Comparison of ENCODE assay signal across 8 mouse cellular contexts in the genomic region with DNA sequence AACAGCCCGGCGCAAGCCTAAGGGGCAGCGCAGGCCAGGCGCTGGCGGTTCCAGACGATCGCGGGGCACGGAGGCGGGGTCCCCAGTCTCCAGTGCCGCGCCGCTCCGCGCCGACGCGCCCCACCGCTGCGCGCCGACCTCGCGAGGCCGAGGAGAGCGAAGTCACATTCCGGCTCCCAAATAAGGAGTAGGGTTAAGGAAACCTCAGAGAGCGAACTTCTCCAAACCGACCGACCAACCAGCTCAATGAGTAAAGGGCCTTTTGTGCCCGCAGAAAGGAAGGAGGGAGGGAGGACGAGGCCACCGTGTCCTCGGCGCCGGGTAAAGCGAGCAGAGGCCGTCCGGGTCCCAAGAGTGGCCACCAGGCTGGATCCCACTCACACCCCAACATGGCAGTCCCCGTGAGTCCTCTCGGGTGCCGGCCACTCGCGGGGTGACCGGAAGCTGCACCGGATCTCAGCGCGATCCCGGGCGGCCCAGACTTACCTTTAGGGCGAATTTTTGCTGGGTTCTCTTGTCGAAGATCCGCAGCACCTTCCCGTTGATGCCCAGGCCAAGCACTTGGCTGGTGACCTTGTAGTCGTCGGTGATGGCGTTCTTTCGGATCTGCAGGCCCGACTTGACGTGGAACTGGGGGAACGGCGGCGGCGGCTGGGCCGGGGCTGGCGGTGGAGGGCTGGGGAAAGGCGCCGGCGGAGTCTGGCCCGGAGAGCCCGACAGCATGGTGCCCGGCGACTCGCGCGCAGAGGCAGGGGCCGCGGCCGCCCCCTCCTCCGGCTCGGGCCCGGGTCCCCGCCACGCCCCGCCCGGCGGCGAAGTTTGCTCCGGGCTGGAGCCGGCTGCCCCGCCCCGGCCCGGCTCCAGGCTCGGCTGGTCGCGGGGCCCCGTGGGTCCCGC. TPM values are rescaled to one million over a fixed set of nuclear protein-coding genes. Genes with fewer than 3 reads are reported as not detected.
DNase-seq lines count a peak whose midpoint lies in the region; ATAC-seq and TF ChIP-seq lines count a peak whose summit lies in the region.

No protein-coding gene starts in this region.

- H3K9ac ChIP-seq in forebrain, embryonic 12.5 days, result peak overlapping the region; percentile 93

- no peak for DNase-seq in cerebellum, adult 11-12 months
- peak; percentile 58 for DNase-seq in brain, adult 2 months (ENCODE audit: low read depth, low spot score)
- peak; percentile 64 to 77 for DNase-seq in heart, postnatal 36 days
- DNase-seq in left cerebral cortex, postnatal 14 days (ENCODE audit: low spot score in 2 of 2), result peak; percentile 44 to 57

- peak overlapping the region; percentile 85 for H3K27ac ChIP-seq in forebrain, embryonic 12.5 days
- H3K27ac ChIP-seq in small intestine, adult 2 months (ENCODE audit: insufficient read depth, low read depth, low read length), result peak overlapping the region; percentile 65

- no peaks in the 10 kb centered on the region for H3K9me3 ChIP-seq in forebrain, embryonic 12.5 days

- TF ChIP-seq POLR2A in small intestine, adult 2 months (IDR thresholded peaks at IDR 0.05; ENCODE audit: low read depth, low read length), result peak; percentile 27; the same call in 1 of the 2 replicates

- H3K27me3 ChIP-seq in forebrain, embryonic 12.5 days, result peaks cover 10% of the 10 kb centered on the region; the same call in 1 of the 2 replicates
- no peaks in the 10 kb centered on the region for H3K27me3 ChIP-seq in small intestine, adult 2 months (ENCODE audit: control insufficient read depth, insufficient read depth, low read length)

- ATAC-seq in cerebellum, adult (ENCODE audit: insufficient number of reproducible peaks, low FRiP score, low TSS enrichment), result peak; percentile 48
- peak; percentile 68 for ATAC-seq in forebrain, embryonic 12.5 days (ENCODE audit: low FRiP score)
- peak; percentile 68 for ATAC-seq in megakaryocyte progenitor cell, adult 5-6 weeks (replicated peaks; ENCODE audit: poor library complexity)

- no peak for TF ChIP-seq CTCF in small intestine, adult 2 months (IDR thresholded peaks at IDR 0.05; ENCODE audit: extremely low read depth, insufficient read length, insufficient replicate concordance, low read depth, low read length)

- peak overlapping the region; percentile 66 for H3K4me2 ChIP-seq in forebrain, embryonic 12.5 days

- intact Hi-C loops in heart, postnatal 36 days (cut with DNase I), result loop anchor here (2.0 kb wide), 1 partner anchor 36 kb away; no protein-coding TSS in a partner anchor
- intact Hi-C loops in left cerebral cortex, postnatal 14 days (cut with DNase I), result no loop called here

- H3K4me1 ChIP-seq in forebrain, embryonic 12.5 days, result peaks cover 43% of the 10 kb centered on the region
- peaks cover 11% of the 10 kb centered on the region; the same call in 1 of the 2 replicates for H3K4me1 ChIP-seq in small intestine, adult 2 months (ENCODE audit: control insufficient read depth, insufficient read depth, insufficient read length, low read length)

- under 1% methylated on average over 93 of the region's 98 CpGs for WGBS in forebrain, embryonic 12.5 days
- WGBS in small intestine, adult 2 months, result 1% methylated on average over 95 of the region's 98 CpGs

- H3K36me3 ChIP-seq in forebrain, embryonic 12.5 days (replicated peaks), result no peaks in the 10 kb centered on the region
- H3K36me3 ChIP-seq in small intestine, adult 2 months (ENCODE audit: control insufficient read depth, insufficient read depth, low read length), result no peaks in the 10 kb centered on the region; the same call in 1 of the 2 replicates

- peak overlapping the region; percentile 99 for H3K4me3 ChIP-seq in forebrain, embryonic 12.5 days (replicated peaks)
- peak overlapping the region; percentile 80 for H3K4me3 ChIP-seq in small intestine, adult 2 months (ENCODE audit: low read depth, low read length)

RNA-seq across cellular contexts. Expression of a gene that starts 0.6 kb away (rescaled TPM):
- 51.0 and 55.3 TPM in 2 replicates for polyA plus RNA-seq in forebrain, embryonic 12.5 days (2016; fragmentation: Nextera tagmentation; extraction: Ambion mirVana)
- 100 to 1,000 TPM; 292 to 300 TPM for total RNA-seq in heart, postnatal 36 days (2021)
- total RNA-seq in left cerebral cortex, postnatal 14 days (2021), result 10 to 100 TPM; 25.1 to 26.0 TPM
- total RNA-seq in megakaryocyte progenitor cell, adult 5-6 weeks (2015), result 196 and 217 TPM in 2 replicates
- total RNA-seq in megakaryocyte progenitor cell, adult 5-6 weeks (2017), result 196 and 233 TPM in 2 replicates
- polyA plus RNA-seq in small intestine, adult 2 months (2012; rRNA removed), result 33.1 and 61.0 TPM in 2 replicates

RNA-seq across cellular contexts. Expression of a gene that starts 41.1 kb away (rescaled TPM):
- polyA plus RNA-seq in forebrain, embryonic 12.5 days (2016; fragmentation: Nextera tagmentation; extraction: Ambion mirVana), result 20.9 and 21.8 TPM in 2 replicates
- total RNA-seq in heart, postnatal 36 days (2021), result under 1 TPM; 0.14 to 0.33 TPM
- total RNA-seq in left cerebral cortex, postnatal 14 days (2021), result 10 to 100 TPM in 1 of 2 experiments, 1 to 10 TPM in 1; 9.3 to 19.0 TPM
- 6.4 and 7.9 TPM in 2 replicates for total RNA-seq in megakaryocyte progenitor cell, adult 5-6 weeks (2015)
- 4.0 and 5.7 TPM in 2 replicates for total RNA-seq in megakaryocyte progenitor cell, adult 5-6 weeks (2017)
- polyA plus RNA-seq in small intestine, adult 2 months (2012; rRNA removed), result 0.51 and 0.65 TPM in 2 replicates

RNA-seq across cellular contexts. Expression of a gene that starts 55.9 kb away (rescaled TPM):
- 54.8 and 56.0 TPM in 2 replicates for polyA plus RNA-seq in forebrain, embryonic 12.5 days (2016; fragmentation: Nextera tagmentation; extraction: Ambion mirVana)
- total RNA-seq in heart, postnatal 36 days (2021), result 10 to 100 TPM; 34.0 to 39.3 TPM
- total RNA-seq in left cerebral cortex, postnatal 14 days (2021), result 10 to 100 TPM; 35.4 to 39.6 TPM
- total RNA-seq in megakaryocyte progenitor cell, adult 5-6 weeks (2015), result 36.9 and 37.6 TPM in 2 replicates
- 29.7 and 34.0 TPM in 2 replicates for total RNA-seq in megakaryocyte progenitor cell, adult 5-6 weeks (2017)
- polyA plus RNA-seq in small intestine, adult 2 months (2012; rRNA removed), result 10.3 and 14.4 TPM in 2 replicates

Comparison
In these comparisons a context has a peak if more than half of its experiments do, and no peak if none do; other contexts are left out.
1. RNA of a gene that starts 0.6 kb away (total RNA-seq): 292 to 300 TPM in heart, postnatal 36 days and 196 to 233 TPM in megakaryocyte progenitor cell, adult 5-6 weeks; 25.1 to 26.0 TPM in left cerebral cortex, postnatal 14 days; every median in the first group is over 4 times any median in the second.
2. Peak in every context shown above with its lines, with median percentiles within 50 percentile points of each other: ATAC-seq.